Mouse (Mus musculus): Measurements from ENCODE around the gene Adra2b. TPM values are rescaled to one million over a fixed set of nuclear protein-coding genes. Genes with fewer than 3 reads are reported as not detected.

The Adra2b gene
- polyA plus RNA-seq, 1 experiment = 2.4 TPM

DNA sequence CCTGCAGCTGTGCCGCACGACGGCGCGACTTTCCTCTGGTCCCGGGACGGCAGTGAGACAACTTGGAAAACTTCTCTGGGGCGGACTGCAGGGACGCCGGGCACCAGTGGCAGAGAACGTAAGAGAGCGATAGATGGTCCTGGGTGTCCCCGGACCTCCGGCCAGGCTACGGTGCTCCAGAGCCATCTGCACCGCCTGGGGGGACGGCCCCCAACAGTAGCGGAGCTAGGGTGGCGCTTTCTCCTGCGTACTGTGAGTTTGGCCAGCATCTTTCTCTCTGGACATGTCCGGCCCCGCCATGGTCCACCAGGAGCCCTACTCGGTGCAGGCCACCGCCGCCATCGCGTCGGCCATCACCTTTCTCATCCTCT, 259 bp downstream of the Adra2b start:
- H3K27me3 ChIP-seq (ENCODE audit: control insufficient read depth) = peaks cover 93% of the 10 kb centered on the region
- H3K36me3 ChIP-seq (ENCODE audit: control insufficient read depth) = peaks cover 43% of the 10 kb centered on the region
- H3K9me3 ChIP-seq (ENCODE audit: control insufficient read depth, low read length) = peaks cover 23% of the 10 kb centered on the region
- peak overlapping the region; percentile 87 for H3K4me3 ChIP-seq (replicated peaks)
- peaks cover 57% of the 10 kb centered on the region for H3K4me1 ChIP-seq (ENCODE audit: control insufficient read depth)
- no peak for TF ChIP-seq GATA1 (IDR thresholded peaks at IDR 0.05; ENCODE audit: low read length)

DNA sequence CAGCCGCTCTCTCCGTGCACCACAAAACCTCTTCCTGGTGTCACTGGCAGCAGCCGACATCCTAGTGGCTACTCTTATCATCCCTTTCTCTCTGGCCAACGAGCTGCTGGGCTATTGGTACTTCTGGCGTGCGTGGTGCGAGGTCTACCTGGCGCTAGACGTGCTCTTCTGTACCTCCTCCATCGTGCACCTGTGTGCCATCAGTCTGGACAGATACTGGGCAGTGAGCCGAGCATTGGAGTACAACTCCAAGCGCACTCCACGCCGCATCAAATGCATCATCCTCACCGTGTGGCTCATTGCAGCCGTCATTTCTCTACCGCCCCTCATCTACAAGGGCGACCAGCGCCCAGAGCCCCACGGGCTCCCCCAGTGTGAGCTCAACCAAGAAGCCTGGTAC, 688 bp downstream of the Adra2b start:
- Histone ChIP-seq H3K4me3 (replicated peaks) (peak overlapping the region; percentile 87), H3K4me1 (ENCODE audit: control insufficient read depth) (peaks cover 62% of the 10 kb centered on the region), H3K9me3 (ENCODE audit: control insufficient read depth, low read length) (peaks cover 23% of the 10 kb centered on the region), H3K27me3 (ENCODE audit: control insufficient read depth) (peaks cover 89% of the 10 kb centered on the region), H3K36me3 (ENCODE audit: control insufficient read depth) (peaks cover 47% of the 10 kb centered on the region)
- TF ChIP-seq TAL1 (IDR thresholded peaks at IDR 0.05; ENCODE audit: low read length) (no peak), GATA1 (IDR thresholded peaks at IDR 0.05; ENCODE audit: low read length) (no peak)

DNA sequence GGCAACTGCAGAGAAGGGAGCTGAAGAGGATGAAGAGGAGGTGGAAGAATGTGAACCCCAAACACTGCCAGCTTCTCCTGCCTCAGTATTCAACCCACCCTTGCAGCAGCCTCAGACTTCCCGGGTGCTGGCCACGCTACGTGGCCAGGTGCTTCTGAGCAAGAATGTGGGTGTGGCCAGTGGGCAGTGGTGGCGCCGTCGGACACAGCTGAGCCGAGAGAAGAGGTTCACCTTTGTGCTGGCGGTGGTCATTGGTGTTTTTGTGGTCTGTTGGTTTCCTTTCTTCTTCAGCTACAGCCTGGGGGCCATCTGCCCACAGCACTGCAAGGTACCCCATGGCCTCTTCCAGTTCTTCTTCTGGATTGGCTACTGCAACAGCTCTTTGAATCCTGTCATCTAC, 1.4 kb downstream of the Adra2b start:
- Histone ChIP-seq H3K9me3 (ENCODE audit: control insufficient read depth, low read length) (peaks cover 23% of the 10 kb centered on the region), H3K4me3 (replicated peaks) (peak overlapping the region; percentile 87)

DNA sequence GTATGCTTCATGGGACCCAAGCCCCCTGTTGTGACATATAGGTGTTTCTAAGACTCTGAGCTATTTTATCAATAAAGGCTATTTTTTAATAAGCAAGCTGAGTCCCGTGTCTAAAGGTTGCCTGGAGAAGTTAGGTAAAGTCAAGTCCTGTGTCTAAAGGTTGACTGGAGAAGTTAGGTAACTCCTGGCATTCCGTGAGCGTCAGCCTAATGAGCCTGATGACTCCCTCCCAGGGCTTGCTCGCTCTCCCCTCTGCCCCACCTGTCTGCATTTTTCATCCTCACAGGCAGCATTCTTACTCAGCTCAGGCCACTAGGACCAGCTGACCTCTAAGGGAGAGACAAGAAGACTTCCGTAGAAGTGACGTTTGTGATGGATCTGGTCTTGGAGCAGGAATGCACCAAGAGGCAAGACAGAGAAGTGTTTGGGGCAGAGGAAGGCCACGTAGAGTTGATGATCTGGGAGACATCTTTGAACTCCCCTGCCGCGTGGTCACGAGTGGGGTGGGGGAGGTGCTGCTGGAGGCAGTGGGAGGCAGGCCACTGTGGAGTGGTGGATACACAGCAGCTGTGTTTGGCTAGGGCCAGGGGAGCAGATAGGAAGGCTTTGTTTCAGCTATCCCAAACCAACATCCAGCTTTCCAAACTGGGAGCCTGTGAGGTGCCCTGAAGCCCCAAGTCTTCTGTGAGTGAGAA, 4.3 kb downstream of the Adra2b start:
- H3K4me1 ChIP-seq (ENCODE audit: control insufficient read depth) = peaks cover 97% of the 10 kb centered on the region
- H3K36me3 ChIP-seq (ENCODE audit: control insufficient read depth) = peaks cover 73% of the 10 kb centered on the region
- peak overlapping the region; percentile 87 for H3K4me3 ChIP-seq (replicated peaks)
- TF ChIP-seq TAL1 (IDR thresholded peaks at IDR 0.05; ENCODE audit: low read length) = no peak
- no peak for TF ChIP-seq GATA1 (IDR thresholded peaks at IDR 0.05; ENCODE audit: low read length)
- peaks cover 58% of the 10 kb centered on the region for H3K27me3 ChIP-seq (ENCODE audit: control insufficient read depth)
- peaks cover 23% of the 10 kb centered on the region for H3K9me3 ChIP-seq (ENCODE audit: control insufficient read depth, low read length)

More for the DNA sequence above, 1.4 kb downstream of the Adra2b start:
- peaks cover 69% of the 10 kb centered on the region for H3K4me1 ChIP-seq (ENCODE audit: control insufficient read depth)
- peaks cover 85% of the 10 kb centered on the region for H3K27me3 ChIP-seq (ENCODE audit: control insufficient read depth)
- TF ChIP-seq TAL1 (IDR thresholded peaks at IDR 0.05; ENCODE audit: low read length) (no peak), GATA1 (IDR thresholded peaks at IDR 0.05; ENCODE audit: low read length) (no peak)
- peaks cover 55% of the 10 kb centered on the region for H3K36me3 ChIP-seq (ENCODE audit: control insufficient read depth)

DNA sequence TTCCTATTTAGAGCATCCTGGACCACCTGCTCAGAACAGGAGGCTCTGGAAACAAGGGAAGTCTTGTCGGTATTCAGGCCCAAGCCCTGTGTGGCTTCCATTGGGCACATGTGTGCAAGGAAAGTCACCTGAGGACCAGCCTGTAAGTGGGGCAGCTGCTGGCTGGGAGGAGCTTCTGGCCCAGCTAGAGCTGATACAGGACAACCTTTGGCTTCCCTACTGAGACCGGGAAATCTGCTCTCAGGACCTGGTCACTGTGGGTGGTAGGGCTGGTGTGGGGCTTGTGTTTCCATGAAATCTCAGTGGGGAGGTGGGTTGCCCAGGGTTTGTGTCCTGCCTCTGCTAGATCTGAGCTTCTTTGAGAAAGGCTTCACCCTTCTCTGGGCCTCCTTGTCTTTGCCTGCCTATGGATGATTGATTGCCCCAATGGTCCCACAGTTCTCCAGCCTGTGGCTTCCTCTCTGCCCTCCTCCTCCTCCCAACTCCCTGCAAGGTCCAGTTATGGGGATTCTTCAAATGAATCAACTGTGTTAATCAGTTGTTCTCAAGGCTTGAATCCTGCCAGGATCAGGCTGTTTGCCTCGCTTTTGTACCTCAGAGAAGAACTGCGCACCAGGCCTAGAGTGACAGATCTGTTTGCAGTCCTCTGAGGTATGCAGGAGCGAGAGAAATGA, 6.8 kb downstream of the Adra2b start:
- peaks cover 86% of the 10 kb centered on the region for H3K36me3 ChIP-seq (ENCODE audit: control insufficient read depth)
- TF ChIP-seq GATA1 (IDR thresholded peaks at IDR 0.05; ENCODE audit: low read length) (no peak), TAL1 (IDR thresholded peaks at IDR 0.05; ENCODE audit: low read length) (no peak)
- H3K27me3 ChIP-seq (ENCODE audit: control insufficient read depth) = peaks cover 32% of the 10 kb centered on the region
- H3K4me1 ChIP-seq (ENCODE audit: control insufficient read depth) = peaks cover 99% of the 10 kb centered on the region
- H3K4me3 ChIP-seq (replicated peaks) = peak overlapping the region; percentile 68
- peaks cover 4% of the 10 kb centered on the region; the same call in 1 of the 2 replicates for H3K9me3 ChIP-seq (ENCODE audit: control insufficient read depth, low read length)

DNA sequence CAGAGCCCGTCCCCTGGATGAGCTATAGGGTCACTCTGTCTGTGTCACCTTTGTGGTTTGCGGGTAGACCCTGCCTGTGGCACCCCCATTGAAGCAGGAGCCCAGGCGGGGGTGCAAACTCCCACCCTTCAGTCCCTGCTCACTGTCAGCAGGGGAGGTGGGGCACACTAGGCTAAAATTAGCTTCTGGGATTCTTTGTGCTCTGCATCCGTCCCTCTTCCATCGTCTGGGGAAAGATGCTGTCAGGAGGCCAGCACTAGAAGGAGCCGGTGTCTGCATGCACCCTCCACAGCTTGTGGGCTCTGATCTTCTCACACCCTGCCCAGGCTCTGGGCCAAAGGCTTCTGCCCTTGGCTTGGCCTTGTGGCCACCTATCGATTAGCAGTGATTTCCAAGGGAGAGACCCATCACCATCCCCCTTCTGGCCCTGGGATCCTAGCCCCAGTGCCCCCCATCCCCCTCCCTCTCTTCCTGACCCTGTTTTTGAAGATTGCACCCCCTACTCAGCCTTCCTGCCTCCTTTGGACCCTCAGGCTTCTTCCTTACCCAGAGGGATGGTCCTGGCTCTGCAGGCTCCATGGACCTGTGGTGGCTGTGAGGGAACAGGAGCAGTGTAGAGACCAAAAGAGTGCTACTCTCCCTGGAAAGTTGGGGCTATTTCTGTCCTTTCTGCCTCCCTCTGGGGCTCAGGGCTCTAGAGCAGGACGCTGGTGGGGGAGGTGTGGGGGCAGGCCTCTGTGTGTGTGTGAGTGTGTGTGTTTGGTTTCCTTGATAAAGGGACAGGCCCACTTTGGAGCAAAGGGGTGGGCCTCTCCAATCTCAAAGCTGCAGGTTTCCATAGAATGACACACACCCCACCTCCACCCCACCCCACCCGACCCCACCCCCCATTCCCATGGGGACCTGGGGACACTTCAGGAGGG, 7.8 kb downstream of the Adra2b start:
- TF ChIP-seq TAL1 (IDR thresholded peaks at IDR 0.05; ENCODE audit: low read length) (peak; percentile 44; the same call in 1 of the 3 replicates), GATA1 (IDR thresholded peaks at IDR 0.05; ENCODE audit: low read length) (no peak; the same call in 1 of the 2 replicates)
- Histone ChIP-seq H3K4me3 (replicated peaks) (peak overlapping the region; percentile 68), H3K27me3 (ENCODE audit: control insufficient read depth) (peaks cover 22% of the 10 kb centered on the region), H3K36me3 (ENCODE audit: control insufficient read depth) (peaks cover 82% of the 10 kb centered on the region), H3K9me3 (ENCODE audit: control insufficient read depth, low read length) (0 out of 2 replicates have a peak, but pooled peaks cover 2% of the 10 kb centered on the region), H3K4me1 (ENCODE audit: control insufficient read depth) (peaks cover 98% of the 10 kb centered on the region)

DNA sequence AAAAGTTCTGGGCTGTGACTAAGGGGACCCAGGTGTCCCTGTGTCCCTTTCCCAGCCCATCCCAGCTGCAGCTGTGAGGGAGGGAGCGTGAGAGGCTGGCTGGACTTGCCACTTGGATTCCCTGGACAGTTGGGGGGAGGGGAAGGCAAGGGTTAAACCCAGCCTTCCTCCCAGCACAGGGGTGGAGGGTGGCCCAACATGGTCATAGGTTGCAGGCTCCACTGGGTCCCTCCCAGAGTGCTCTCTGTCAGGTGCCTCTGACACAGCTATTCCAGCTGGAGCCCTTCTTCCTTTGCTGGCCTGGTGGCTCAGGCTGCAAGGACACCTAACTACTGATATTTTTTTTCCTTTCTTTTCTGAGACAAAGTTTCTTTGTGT, 8.5 kb downstream of the Adra2b start:
- TF ChIP-seq GATA1 (IDR thresholded peaks at IDR 0.05; ENCODE audit: low read length) = no peak
- TF ChIP-seq TAL1 (IDR thresholded peaks at IDR 0.05; ENCODE audit: low read length) = no peak
- peaks cover 79% of the 10 kb centered on the region for H3K36me3 ChIP-seq (ENCODE audit: control insufficient read depth)
- H3K9me3 ChIP-seq (ENCODE audit: control insufficient read depth, low read length) = no peaks in the 10 kb centered on the region
- H3K4me3 ChIP-seq (replicated peaks) = peak overlapping the region; percentile 68
- H3K27me3 ChIP-seq (ENCODE audit: control insufficient read depth) = peaks cover 16% of the 10 kb centered on the region
- peaks cover 98% of the 10 kb centered on the region for H3K4me1 ChIP-seq (ENCODE audit: control insufficient read depth)

DNA sequence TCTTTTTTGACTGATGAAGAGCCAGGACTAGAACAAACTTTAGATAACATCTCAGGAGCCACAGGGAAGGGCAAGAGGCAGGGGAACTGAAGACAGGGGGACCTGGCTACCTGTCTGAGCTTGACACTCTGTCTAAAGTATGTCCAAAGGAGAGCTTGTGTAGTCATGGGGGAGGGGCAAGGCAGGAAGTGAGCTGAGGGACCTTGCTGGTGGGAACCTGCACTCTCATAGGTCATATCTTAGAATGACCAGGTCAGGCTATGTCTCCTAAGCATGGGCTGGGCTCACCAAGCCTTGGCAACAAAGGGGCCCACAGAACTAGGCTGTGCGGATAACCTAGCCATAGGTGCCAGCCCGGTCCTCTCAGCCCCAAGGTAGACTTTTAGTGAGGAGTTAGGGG, 9.1 kb downstream of the Adra2b start:
- Histone ChIP-seq H3K36me3 (ENCODE audit: control insufficient read depth) (peaks cover 77% of the 10 kb centered on the region), H3K4me3 (replicated peaks) (peak overlapping the region; percentile 33), H3K4me1 (ENCODE audit: control insufficient read depth) (peaks cover 99% of the 10 kb centered on the region), H3K9me3 (ENCODE audit: control insufficient read depth, low read length) (no peaks in the 10 kb centered on the region), H3K27me3 (ENCODE audit: control insufficient read depth) (peaks cover 10% of the 10 kb centered on the region)
- TF ChIP-seq TAL1 (IDR thresholded peaks at IDR 0.05; ENCODE audit: low read length) = no peak
- TF ChIP-seq GATA1 (IDR thresholded peaks at IDR 0.05; ENCODE audit: low read length) = no peak

DNA sequence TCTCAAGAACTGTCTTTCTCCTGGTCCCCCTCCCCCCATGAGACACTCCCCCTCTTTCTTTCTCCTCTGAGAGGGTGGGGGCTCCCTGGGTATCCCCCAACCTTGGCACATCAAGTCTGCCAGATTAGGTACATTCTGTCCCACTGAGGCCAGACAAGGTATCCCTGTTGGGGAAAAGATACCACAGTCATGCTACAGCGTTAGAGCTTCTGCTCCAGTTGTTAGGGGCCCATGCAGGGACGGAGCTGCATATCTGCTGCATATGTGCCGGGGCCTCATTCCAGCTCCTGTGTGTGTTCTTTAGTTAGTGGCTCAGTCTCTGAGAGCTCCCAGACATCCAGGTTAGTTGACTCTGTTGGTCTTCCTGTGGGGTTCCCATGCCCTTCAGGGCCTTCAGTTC, 11.1 kb downstream of the Adra2b start:
- Histone ChIP-seq H3K4me3 (replicated peaks) (peak overlapping the region; percentile 60), H3K4me1 (ENCODE audit: control insufficient read depth) (peaks cover 99% of the 10 kb centered on the region)
- TF ChIP-seq TAL1 (IDR thresholded peaks at IDR 0.05; ENCODE audit: low read length) = no peak
- TF ChIP-seq GATA1 (IDR thresholded peaks at IDR 0.05; ENCODE audit: low read length) = no peak

More for the DNA sequence above, 11.1 kb downstream of the Adra2b start:
- Histone ChIP-seq H3K36me3 (ENCODE audit: control insufficient read depth) (peaks cover 62% of the 10 kb centered on the region), H3K9me3 (ENCODE audit: control insufficient read depth, low read length) (no peaks in the 10 kb centered on the region), H3K27me3 (ENCODE audit: control insufficient read depth) (no peaks in the 10 kb centered on the region)
